Mouse (Mus musculus) midbrain, embryonic 13.5 days (tissue): ENCODE data around the gene Ak3. TPM values are rescaled to one million over a fixed set of nuclear protein-coding genes. Genes with fewer than 3 reads are reported as not detected.
"Not testable (repeated sequence)": the region's sequence is repeated elsewhere in the genome, so short reads cannot be mapped to it uniquely, and the experiment has no call there.

Experiments
- ATAC-seq: fragments of 200-750 bp; cut with Nextera tagmentation; 2 replicates; pipeline ENCODE4 v1.8.0; 2017; ENCODE audit warnings: mild to moderate bottlenecking, moderate TSS enrichment, moderate library complexity
- H3K27ac ChIP-seq: fragments of 300-500 bp; sonication (generic); 2 replicates; pipeline ENCODE4 v1.5.1; 2015; ENCODE audit warnings: inconsistent platforms, mild to moderate bottlenecking, moderate library complexity
- H3K27me3 ChIP-seq: fragments of 300-500 bp; sonication (generic); 2 replicates; pipeline ENCODE4 v1.6.1; 2015; ENCODE audit warnings: mild to moderate bottlenecking, inconsistent platforms
- H3K36me3 ChIP-seq: fragments of 300-500 bp; sonication (generic); 2 replicates; pipeline ENCODE4 v1.6.1; 2015; ENCODE audit warnings: mild to moderate bottlenecking, inconsistent platforms
- H3K4me1 ChIP-seq: fragments of 300-500 bp; sonication (generic); replicated peaks from 2 replicates; pipeline ENCODE4 v1.6.1; 2015; ENCODE audit warnings: inconsistent platforms
- H3K4me2 ChIP-seq: fragments of 300-500 bp; sonication (generic); replicated peaks from 2 replicates; pipeline ENCODE4 v1.6.1; 2015; ENCODE audit warnings: moderate library complexity, mild to moderate bottlenecking, inconsistent platforms
- H3K4me3 ChIP-seq: fragments of 300-500 bp; sonication (generic); replicated peaks from 2 replicates; pipeline ENCODE4 v1.5.1; 2015; ENCODE audit warnings: mild to moderate bottlenecking, inconsistent platforms
- H3K9ac ChIP-seq: fragments of 300-500 bp; sonication (generic); replicated peaks from 2 replicates; pipeline ENCODE4 v1.6.1; 2015; ENCODE audit warnings: mild to moderate bottlenecking, inconsistent platforms
- H3K9me3 ChIP-seq: fragments of 300-500 bp; sonication (generic); 2 replicates; pipeline ENCODE4 v1.6.1; 2016; ENCODE audit warnings: mild to moderate bottlenecking, inconsistent platforms
- whole genome bisulfite sequencing: fragments of 180-500 bp; shearing (Covaris S2); methylation state at CpG from one replicate; pipeline ENCODE4 v1.1.7; 2015; 5-methylcytosine and 5-hydroxymethylcytosine counted together
- polyA plus RNA-seq: library from polyadenylated mRNA; unstranded; fragments of >200 nt; fragmentation: Nextera tagmentation; extraction: Ambion mirVana; gene quantifications from 2 replicates; pipeline ENCODE4 v1.2.1, GENCODE M21; 2015

The Ak3 gene
- polyA plus RNA-seq, 1 experiment from 2014 or later = 58.0 TPM

DNA sequence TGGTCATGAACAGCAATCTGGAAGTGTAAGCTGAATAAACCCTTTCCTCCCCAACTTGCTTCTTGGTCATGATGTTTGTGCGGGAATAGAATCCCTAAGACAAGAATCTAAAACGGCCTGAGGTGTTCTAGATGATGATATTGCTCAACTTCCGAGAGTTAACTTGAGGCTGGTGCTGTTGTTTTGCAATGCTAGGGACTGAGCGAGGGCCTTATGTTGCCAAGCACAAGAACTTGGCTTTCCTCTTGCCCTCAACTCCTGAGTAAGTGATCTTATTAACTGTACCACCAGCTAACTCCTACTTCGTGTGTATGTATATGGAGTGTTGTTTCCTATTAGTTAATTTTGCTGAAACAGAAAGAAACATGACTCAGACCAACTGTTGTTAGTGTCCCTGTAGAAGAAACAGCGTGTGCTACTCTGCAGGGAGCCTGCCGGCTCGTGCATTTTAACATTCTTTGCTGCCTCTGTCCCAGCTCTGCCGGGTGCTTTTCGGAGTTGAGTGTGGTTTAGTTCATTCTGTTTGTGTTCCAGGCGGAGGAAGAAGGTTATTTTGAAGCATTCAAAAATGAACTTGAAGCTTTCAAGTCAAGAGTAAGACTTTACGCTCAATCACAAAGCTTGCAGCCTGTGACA lies 36.3 kb downstream of the Ak3 start:
- no peak for ATAC-seq
- Histone ChIP-seq H3K4me2 (no peak overlapping the region), H3K9me3 (no peaks in the 10 kb centered on the region), H3K27me3 (no peaks in the 10 kb centered on the region), H3K27ac (no peak overlapping the region), H3K4me1 (no peaks in the 10 kb centered on the region), H3K9ac (no peak overlapping the region), H3K4me3 (no peak overlapping the region), H3K36me3 (peaks cover 67% of the 10 kb centered on the region)
- 92% methylated on average over 12 of the region's 12 CpGs for WGBS

GRCm38 (mm10) chr19:29009046-29009445 lies 38.7 kb downstream of the Ak3 start:
- ATAC-seq = no peak
- peaks cover 58% of the 10 kb centered on the region for H3K36me3 ChIP-seq
- no peak overlapping the region for H3K9ac ChIP-seq
- no peak overlapping the region for H3K27ac ChIP-seq
- no peaks in the 10 kb centered on the region for H3K4me1 ChIP-seq
- H3K4me2 ChIP-seq = no peak overlapping the region
- no peaks in the 10 kb centered on the region for H3K9me3 ChIP-seq
- 94% methylated on average over 11 of the region's 11 CpGs for WGBS
- H3K27me3 ChIP-seq = no peaks in the 10 kb centered on the region
- no peak overlapping the region for H3K4me3 ChIP-seq

- no peaks in the 10 kb centered on the region for H3K9me3 ChIP-seq
- no peak overlapping the region for H3K4me2 ChIP-seq
- peaks cover 53% of the 10 kb centered on the region for H3K36me3 ChIP-seq
- no peaks in the 10 kb centered on the region for H3K4me1 ChIP-seq
- H3K27me3 ChIP-seq = no peaks in the 10 kb centered on the region
- H3K9ac ChIP-seq = no peak overlapping the region
- H3K4me3 ChIP-seq = no peak overlapping the region
- no peak for ATAC-seq
- WGBS = 80% methylated on average over 3 of the region's 3 CpGs
- no peak overlapping the region for H3K27ac ChIP-seq
These were observed 39.6 kb downstream of the Ak3 start for GRCm38 (mm10) chr19:29008069-29008706.

DNA sequence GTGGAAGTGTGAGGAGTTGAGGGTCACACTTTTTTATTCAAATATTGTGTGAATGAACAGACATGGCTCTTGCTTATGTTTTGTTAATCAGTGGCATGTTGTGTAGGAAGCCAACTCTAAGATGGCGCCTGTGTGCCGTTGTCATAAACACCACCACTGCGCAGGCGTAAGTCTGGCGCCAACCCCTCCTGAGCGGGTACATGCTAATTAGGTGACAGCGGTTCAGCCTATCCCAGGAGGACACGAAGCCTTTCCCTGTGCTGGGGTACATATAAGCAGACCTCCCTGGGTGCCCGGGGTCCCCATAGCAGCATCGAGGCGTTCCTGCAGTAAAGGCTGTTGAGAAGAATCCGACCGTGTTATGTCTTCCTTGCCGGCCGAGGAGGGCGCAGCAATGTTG lies 47.4 kb downstream of the Ak3 start:
- H3K4me1 ChIP-seq, H3K4me3 ChIP-seq, H3K9ac ChIP-seq, H3K27ac ChIP-seq, H3K9me3 ChIP-seq, H3K4me2 ChIP-seq, H3K27me3 ChIP-seq, ATAC-seq: not testable (repeated sequence)
- 97% methylated on average over 16 of the region's 16 CpGs for WGBS
- H3K36me3 ChIP-seq = peaks cover 60% of the 10 kb centered on the region

DNA sequence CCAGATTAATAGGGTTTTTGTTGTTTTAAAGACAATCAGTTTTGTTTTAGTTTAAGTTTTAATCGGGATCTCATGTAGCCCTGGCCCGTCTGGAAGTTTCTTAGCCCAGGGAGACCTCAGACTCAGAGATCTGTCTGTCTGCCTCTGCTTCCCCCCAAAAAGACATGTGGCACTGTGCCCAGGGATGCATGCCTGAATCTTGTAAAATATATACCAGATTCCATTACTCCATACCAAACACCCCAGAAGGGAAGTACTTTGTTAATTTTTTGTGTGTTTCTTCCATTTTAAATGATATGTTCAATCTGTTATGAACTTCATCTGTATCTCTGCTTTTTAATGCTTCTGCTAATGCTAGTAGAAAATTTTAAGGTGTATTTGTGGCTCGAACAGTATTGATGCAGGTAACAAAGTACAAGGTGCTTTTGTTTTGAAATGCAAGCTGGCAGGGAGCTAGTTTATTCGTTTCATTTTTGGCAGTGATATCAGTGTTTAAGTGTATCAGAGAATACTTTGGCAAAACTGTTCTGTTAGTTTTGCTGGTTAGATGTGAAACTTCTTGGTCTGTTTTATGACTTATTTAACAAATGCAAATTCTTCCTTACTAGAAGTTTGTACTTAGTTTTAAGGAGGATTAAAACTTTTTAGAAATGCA lies 49.7 kb downstream of the Ak3 start:
- no peaks in the 10 kb centered on the region for H3K27me3 ChIP-seq
- no peak overlapping the region for H3K27ac ChIP-seq
- H3K4me1 ChIP-seq = peaks cover 12% of the 10 kb centered on the region
- H3K36me3 ChIP-seq = peaks cover 64% of the 10 kb centered on the region
- H3K4me2 ChIP-seq = no peak overlapping the region
- no peak overlapping the region for H3K9ac ChIP-seq
- ATAC-seq = no peak
- no peaks in the 10 kb centered on the region for H3K9me3 ChIP-seq
- 94% methylated on average over 4 of the region's 4 CpGs for WGBS
- H3K4me3 ChIP-seq = no peak overlapping the region

GRCm38 (mm10) chr19:28995366-28995765 lies 52.4 kb downstream of the Ak3 start:
- Histone ChIP-seq H3K4me2 (no peak overlapping the region), H3K27ac (no peak overlapping the region), H3K9me3 (no peaks in the 10 kb centered on the region), H3K36me3 (peaks cover 42% of the 10 kb centered on the region), H3K27me3 (no peaks in the 10 kb centered on the region), H3K4me1 (peaks cover 21% of the 10 kb centered on the region), H3K9ac (no peak overlapping the region), H3K4me3 (no peak overlapping the region)
- no peak for ATAC-seq
- WGBS = 92% methylated on average over 5 of the region's 5 CpGs

GRCm38 (mm10) chr19:28994870-28995269 lies 52.9 kb downstream of the Ak3 start:
- no peak for ATAC-seq

GRCm38 (mm10) chr19:28991391-28991790 lies 56.4 kb downstream of the Ak3 start:
- H3K4me2 ChIP-seq = peak overlapping the region; percentile 73
- ATAC-seq = no peak
- peaks cover 25% of the 10 kb centered on the region for H3K4me1 ChIP-seq
- H3K4me3 ChIP-seq = peak overlapping the region; percentile 82
- H3K36me3 ChIP-seq = peaks cover 28% of the 10 kb centered on the region
- H3K9ac ChIP-seq = peak overlapping the region; percentile 93
- H3K9me3 ChIP-seq = no peaks in the 10 kb centered on the region
- no peak overlapping the region for H3K27ac ChIP-seq
- 71% methylated on average over 5 of the region's 5 CpGs for WGBS
- H3K27me3 ChIP-seq = 0 out of 2 replicates have a peak, but pooled peaks cover 5% of the 10 kb centered on the region

More at GRCm38 (mm10) chr19:28994870-28995269, 52.9 kb downstream of the Ak3 start:
- Histone ChIP-seq H3K9me3 (no peaks in the 10 kb centered on the region), H3K9ac (no peak overlapping the region), H3K27me3 (no peaks in the 10 kb centered on the region), H3K4me2 (no peak overlapping the region), H3K27ac (no peak overlapping the region), H3K4me1 (peaks cover 21% of the 10 kb centered on the region), H3K4me3 (no peak overlapping the region), H3K36me3 (peaks cover 37% of the 10 kb centered on the region)
- 67% methylated on average over 7 of the region's 7 CpGs for WGBS

GRCm38 (mm10) chr19:28990590-28991221 lies 57.1 kb downstream of the Ak3 start:
- WGBS = under 1% methylated on average over 41 of the region's 41 CpGs
- Histone ChIP-seq H3K9ac (peak overlapping the region; percentile 93), H3K27ac (peak overlapping the region; percentile 90), H3K4me2 (peak overlapping the region; percentile 73), H3K36me3 (peaks cover 21% of the 10 kb centered on the region), H3K4me1 (peaks cover 25% of the 10 kb centered on the region), H3K4me3 (peak overlapping the region; percentile 82), H3K9me3 (no peaks in the 10 kb centered on the region), H3K27me3 (0 out of 2 replicates have a peak, but pooled peaks cover 5% of the 10 kb centered on the region)
- ATAC-seq = no peak

- Histone ChIP-seq H3K9me3 (no peaks in the 10 kb centered on the region), H3K27ac (peak within 1 kb of the TSS; percentile 90), H3K9ac (peak within 1 kb of the TSS; percentile 93), H3K27me3 (0 out of 2 replicates have a peak, but pooled peaks cover 5% of the 10 kb centered on the region), H3K36me3 (peaks cover 16% of the 10 kb centered on the region), H3K4me2 (peak within 1 kb of the TSS; percentile 73), H3K4me3 (peak within 1 kb of the TSS; percentile 82), H3K4me1 (peaks cover 25% of the 10 kb centered on the region)
- WGBS = under 1% methylated on average over 37 of the region's 37 CpGs
- peak; percentile 98 for ATAC-seq
These were observed 57.6 kb downstream of the Ak3 start, which contains the start of gene Cdc37l1 for GRCm38 (mm10) chr19:28990194-28990589. TSS of gene Cdc37l1 (plus strand) at chr19:28990352.

DNA sequence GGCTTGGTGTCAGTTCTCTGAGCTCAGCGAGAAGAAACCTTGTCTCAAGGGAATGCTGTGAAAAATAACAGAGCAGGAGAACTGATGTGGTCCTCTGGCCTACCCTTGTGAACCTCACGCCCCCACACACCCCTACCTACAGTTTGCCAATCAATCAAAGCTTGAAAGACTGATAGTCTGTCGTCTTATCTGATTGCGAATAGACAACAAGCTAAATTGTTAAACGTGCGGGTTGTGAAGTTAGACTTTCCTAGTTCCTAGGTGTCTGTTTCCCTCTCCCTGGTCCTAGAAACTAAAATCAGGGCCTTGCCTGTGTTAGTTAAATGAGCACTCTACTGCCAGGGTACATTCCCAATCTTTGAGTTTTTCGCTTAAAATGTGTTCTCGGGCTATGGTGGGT lies 58.2 kb downstream of the Ak3 start:
- H3K9ac ChIP-seq = peak overlapping the region; percentile 93
- H3K27ac ChIP-seq = no peak overlapping the region
- peaks cover 18% of the 10 kb centered on the region for H3K4me1 ChIP-seq
- H3K9me3 ChIP-seq = no peaks in the 10 kb centered on the region
- peak overlapping the region; percentile 73 for H3K4me2 ChIP-seq
- no peak for ATAC-seq
- H3K4me3 ChIP-seq = peak overlapping the region; percentile 82
- 77% methylated on average over 8 of the region's 8 CpGs for WGBS
- H3K27me3 ChIP-seq = 0 out of 2 replicates have a peak, but pooled peaks cover 5% of the 10 kb centered on the region
- peaks cover 9% of the 10 kb centered on the region; the same call in 1 of the 2 replicates for H3K36me3 ChIP-seq

- Histone ChIP-seq H3K9me3 (no peaks in the 10 kb centered on the region), H3K4me3 (no peak overlapping the region), H3K27me3 (no peaks in the 10 kb centered on the region), H3K27ac (no peak overlapping the region), H3K36me3 (no peaks in the 10 kb centered on the region), H3K9ac (no peak overlapping the region), H3K4me2 (no peak overlapping the region), H3K4me1 (no peaks in the 10 kb centered on the region)
- 84% methylated on average over 7 of the region's 7 CpGs for WGBS
- no peak for ATAC-seq
These were observed 65.1 kb downstream of the Ak3 start for GRCm38 (mm10) chr19:28982617-28983016.
